Mouse (Mus musculus) stomach, embryonic 16.5 days (tissue): ENCODE data around the gene Spata2l. TPM values are rescaled to one million over a fixed set of nuclear protein-coding genes. Genes with fewer than 3 reads are reported as not detected.
A peak's percentile ranks its signal among the peaks of the same experiment; 100 is the strongest.
"Not testable (repeated sequence)": the region's sequence is repeated elsewhere in the genome, so short reads cannot be mapped to it uniquely, and the experiment has no call there.

Source experiments
- ATAC-seq: fragments of 200-750 bp; cut with Nextera tagmentation; 2 replicates; pipeline ENCODE4 v1.8.0; 2017; ENCODE audit warnings: moderate number of reproducible peaks, moderate TSS enrichment; ENCODE audit not compliant: insufficient read depth, low FRiP score
- H3K27ac ChIP-seq: fragments of 300-500 bp; sonication (generic); 2 replicates; pipeline ENCODE4 v1.5.1; 2014; ENCODE audit warnings: low read length
- H3K27me3 ChIP-seq: fragments of 300-500 bp; sonication (generic); 2 replicates; pipeline ENCODE4 v1.6.1; 2014; ENCODE audit warnings: low read length, control low read depth, mixed read lengths; ENCODE audit not compliant: control insufficient read depth, insufficient read depth
- H3K36me3 ChIP-seq: fragments of 300-500 bp; sonication (generic); 2 replicates; pipeline ENCODE4 v1.6.1; 2014; ENCODE audit warnings: low read length; ENCODE audit not compliant: control insufficient read depth, insufficient read depth
- H3K4me1 ChIP-seq: fragments of 300-500 bp; sonication (generic); 2 replicates; pipeline ENCODE4 v1.6.1; 2014; ENCODE audit warnings: low read length, control low read depth, mixed read lengths; ENCODE audit not compliant: control insufficient read depth, insufficient read depth
- H3K4me2 ChIP-seq: fragments of 300-500 bp; sonication (generic); 2 replicates; pipeline ENCODE4 v1.6.1; 2014; ENCODE audit warnings: low read depth, low read length, mixed read lengths
- H3K4me3 ChIP-seq: fragments of 300-500 bp; sonication (generic); replicated peaks from 2 replicates; pipeline ENCODE4 v1.5.1; 2014; ENCODE audit warnings: mild to moderate bottlenecking, low read length
- H3K9ac ChIP-seq: fragments of 300-500 bp; sonication (generic); 2 replicates; pipeline ENCODE4 v1.6.1; 2014; ENCODE audit warnings: low read length
- H3K9me3 ChIP-seq: fragments of 300-500 bp; sonication (generic); replicated peaks from 2 replicates; pipeline ENCODE4 v1.6.1; 2016; ENCODE audit warnings: low read length, control low read depth; ENCODE audit not compliant: control insufficient read depth
- WGBS: fragments of 180-500 bp; shearing (Covaris S2); extraction: QIAGEN DNeasy Blood & Tissue Kit; methylation state at CpG from one replicate; pipeline ENCODE4 v1.1.7; 2014; 5-methylcytosine and 5-hydroxymethylcytosine counted together
- polyA plus RNA-seq: library from polyadenylated mRNA; unstranded; fragments of >200 nt; fragmentation: Nextera tagmentation; extraction: Ambion mirVana; gene quantifications from 2 replicates; pipeline ENCODE4 v1.2.1, GENCODE M21; 2015

Spata2l gene
- polyA plus RNA-seq, 1 experiment from 2014 or later: 5.1 TPM

DNA sequence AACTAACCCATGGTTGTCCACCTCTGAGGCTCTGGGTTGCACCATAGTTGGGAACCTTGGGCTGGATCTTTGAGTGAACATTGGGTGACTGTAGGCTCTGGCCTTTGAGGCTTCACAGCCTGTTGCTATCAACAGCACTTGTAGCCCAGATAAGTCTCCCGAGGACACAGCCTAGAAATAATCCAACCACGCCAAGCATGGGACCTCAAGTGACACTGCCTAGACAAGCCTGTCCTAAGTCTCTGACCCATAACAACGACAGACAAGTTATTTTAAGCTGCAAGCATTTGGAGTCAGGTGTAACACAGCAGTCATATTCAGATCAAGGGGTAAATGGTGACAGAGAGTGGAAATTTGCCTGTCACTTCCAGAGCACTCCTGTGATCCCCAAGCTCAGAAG is 20.6 kb downstream of the Spata2l start:
- Histone ChIP-seq H3K27ac (no peak overlapping the region), H3K4me1 (peaks cover 10% of the 10 kb centered on the region), H3K9me3 (no peaks in the 10 kb centered on the region), H3K4me2 (no peak overlapping the region), H3K36me3 (no peaks in the 10 kb centered on the region), H3K4me3 (no peak overlapping the region), H3K27me3 (no peaks in the 10 kb centered on the region), H3K9ac (no peak overlapping the region)
- 71% methylated on average over 3 of the region's 3 CpGs for WGBS
- ATAC-seq: no peak

DNA sequence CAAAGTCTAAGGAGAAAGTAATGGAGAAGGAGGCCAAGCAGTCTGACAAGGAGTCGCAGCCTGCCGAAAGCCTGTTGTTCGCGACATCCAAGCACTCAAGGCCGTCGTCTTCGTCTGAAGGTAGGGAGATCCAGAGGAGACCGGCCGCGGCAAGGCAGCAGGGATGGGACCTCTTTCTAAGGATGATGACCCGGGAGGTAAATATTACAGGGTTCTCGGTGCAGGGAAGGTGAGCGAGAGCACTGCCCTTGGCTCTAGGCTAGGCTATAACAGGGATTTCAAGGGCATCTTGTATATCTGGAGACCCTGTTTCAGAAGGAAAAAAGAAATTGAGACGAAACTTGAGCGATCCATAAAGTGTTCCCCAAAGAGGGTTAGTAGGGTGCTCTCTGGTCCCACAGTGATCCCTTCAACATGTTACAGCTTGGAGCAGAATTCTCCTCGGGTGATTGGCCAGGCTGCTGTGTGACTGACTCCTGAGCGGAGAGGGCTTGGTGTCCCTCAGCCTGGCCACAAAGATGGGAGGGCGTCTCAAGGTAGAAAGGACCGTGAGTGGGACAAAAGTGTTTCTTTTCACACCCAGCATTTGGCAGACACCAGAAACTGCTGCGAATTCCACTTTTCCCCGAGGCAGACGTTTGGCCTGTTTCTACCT is 22.8 kb downstream of the Spata2l start:
- no peaks in the 10 kb centered on the region for H3K9me3 ChIP-seq
- no peak for ATAC-seq

DNA sequence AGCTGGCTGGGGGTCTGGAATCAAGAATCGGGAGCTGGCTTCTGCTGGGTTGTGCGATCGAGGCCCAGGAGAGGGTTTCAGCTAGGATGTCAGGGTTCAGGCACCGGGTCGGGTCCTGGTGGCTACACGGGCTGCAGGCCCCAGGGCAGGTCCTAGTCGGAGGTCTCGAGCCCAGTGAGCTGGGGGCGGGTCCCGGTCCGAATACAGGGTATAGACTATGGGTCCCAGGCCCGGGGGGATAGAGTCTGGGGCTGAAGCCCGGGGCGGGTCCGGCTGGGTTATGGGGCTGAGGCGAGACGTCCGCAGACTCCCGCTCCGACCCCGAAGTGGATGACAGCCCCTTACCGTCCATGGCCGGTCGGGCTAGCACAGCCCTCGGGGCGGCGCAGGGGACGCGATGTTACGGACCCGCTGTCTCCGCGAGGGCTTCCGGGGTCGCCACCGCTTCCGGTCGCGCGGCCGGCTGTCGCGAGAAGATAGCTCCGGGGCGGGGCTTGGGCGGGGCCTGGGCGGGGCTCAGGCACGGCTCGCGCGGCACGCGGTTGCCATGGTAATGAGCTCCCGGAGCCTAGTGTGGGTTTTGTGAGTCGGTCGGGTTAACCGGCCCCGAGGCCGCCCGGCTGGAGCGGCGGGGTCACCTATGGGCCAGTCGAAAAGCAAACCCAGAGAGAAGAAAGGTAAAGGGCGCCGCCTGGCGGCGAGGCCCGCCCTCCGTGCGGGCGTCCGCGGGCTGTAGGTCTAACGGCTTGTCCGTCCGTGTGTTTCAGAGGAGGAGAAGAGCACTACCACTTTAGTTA is 23.5 kb downstream of the Spata2l start, which contains the start of the genes Chmp1a and Spata33:
TSS of gene Chmp1a (minus strand) at position 443 of the 797 bp plus-strand sequence.
TSS of gene Spata33 (plus strand) at position 512 of the 797 bp plus-strand sequence.
- under 1% methylated on average over 76 of the region's 76 CpGs for WGBS

More for the DNA sequence above, 22.8 kb downstream of the Spata2l start:
- Histone ChIP-seq H3K4me1 (peaks cover 10% of the 10 kb centered on the region), H3K36me3 (0 out of 2 replicates have a peak, but pooled peaks cover 5% of the 10 kb centered on the region), H3K4me3 (peak overlapping the region; percentile 93), H3K9ac (peak overlapping the region; percentile 97), H3K27me3 (no peaks in the 10 kb centered on the region), H3K27ac (peak overlapping the region; percentile 41), H3K4me2 (peak overlapping the region; percentile 92)
- WGBS: 16% methylated on average over 22 of the region's 22 CpGs

GRCm38 (mm10) chr8:123211876-123212275 is 24.2 kb downstream of the Spata2l start:
- 38% methylated on average over 10 of the region's 10 CpGs for WGBS
- no peaks in the 10 kb centered on the region for H3K9me3 ChIP-seq

More for the DNA sequence above, 23.5 kb downstream of the Spata2l start, which contains the start of the genes Chmp1a and Spata33:
- H3K27me3 ChIP-seq: no peaks in the 10 kb centered on the region
- peak within 1 kb of the TSS; percentile 93 for H3K4me3 ChIP-seq
- H3K4me2 ChIP-seq: peak within 1 kb of the TSS; percentile 92
- peaks cover 10% of the 10 kb centered on the region for H3K4me1 ChIP-seq
- H3K36me3 ChIP-seq: 0 out of 2 replicates have a peak, but pooled peaks cover 5% of the 10 kb centered on the region
- peak; percentile 95 for ATAC-seq
- no peaks in the 10 kb centered on the region for H3K9me3 ChIP-seq
- peak within 1 kb of the TSS; percentile 97 for H3K9ac ChIP-seq
- H3K27ac ChIP-seq: peak within 1 kb of the TSS; percentile 66

GRCm38 (mm10) chr8:123203571-123203970 is 32.5 kb downstream of the Spata2l start:
- no peaks in the 10 kb centered on the region for H3K27me3 ChIP-seq
- no peak overlapping the region for H3K4me3 ChIP-seq
- H3K9me3 ChIP-seq: no peaks in the 10 kb centered on the region
- H3K9ac ChIP-seq: no peak overlapping the region
- no peak for ATAC-seq
- H3K4me1 ChIP-seq: no peaks in the 10 kb centered on the region
- H3K36me3 ChIP-seq: no peaks in the 10 kb centered on the region
- WGBS: 81% methylated on average over 3 of the region's 3 CpGs
- no peak overlapping the region for H3K4me2 ChIP-seq
- no peak overlapping the region for H3K27ac ChIP-seq

More at GRCm38 (mm10) chr8:123211876-123212275, 24.2 kb downstream of the Spata2l start:
- Histone ChIP-seq H3K36me3 (0 out of 2 replicates have a peak, but pooled peaks cover 5% of the 10 kb centered on the region), H3K9ac (peak overlapping the region; percentile 97), H3K4me1 (peaks cover 10% of the 10 kb centered on the region), H3K27ac (peak overlapping the region; percentile 66; the same call in 1 of the 2 replicates), H3K4me2 (peak overlapping the region; percentile 79), H3K27me3 (no peaks in the 10 kb centered on the region), H3K4me3 (peak overlapping the region; percentile 93)
- ATAC-seq: no peak

DNA sequence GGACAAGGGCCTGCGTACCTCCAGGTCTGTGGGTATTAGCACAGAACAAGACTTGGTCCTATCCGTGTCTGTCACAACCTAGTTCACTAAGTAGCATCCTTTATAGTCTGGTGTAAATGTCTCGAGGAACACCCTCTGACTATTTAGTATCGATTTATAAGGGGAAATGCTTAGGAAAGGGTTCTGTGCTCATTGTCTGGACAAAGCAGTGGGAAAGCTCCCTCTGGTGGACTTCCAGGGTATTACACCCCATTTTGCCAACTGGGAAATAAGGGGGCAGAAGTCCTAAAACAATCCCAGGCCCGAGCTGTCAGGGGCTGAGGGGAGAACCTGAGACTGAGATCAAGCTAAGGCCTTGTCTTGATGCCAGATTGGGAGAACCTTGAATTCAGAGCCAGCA is 33.7 kb downstream of the Spata2l start:
- WGBS: 21% methylated on average over 5 of the region's 5 CpGs
- ATAC-seq: no peak

GRCm38 (mm10) chr8:123199864-123200263 is 36.2 kb downstream of the Spata2l start:
- WGBS: 50% methylated on average over 14 of the region's 14 CpGs

More for the DNA sequence above, 33.7 kb downstream of the Spata2l start:
- Histone ChIP-seq H3K4me3 (no peak overlapping the region), H3K36me3 (no peaks in the 10 kb centered on the region), H3K27me3 (no peaks in the 10 kb centered on the region), H3K9ac (0 out of 2 replicates have a peak overlapping the region, but pooled peaks have one; percentile 10), H3K4me1 (no peaks in the 10 kb centered on the region), H3K9me3 (no peaks in the 10 kb centered on the region), H3K27ac (no peak overlapping the region), H3K4me2 (no peak overlapping the region)

DNA sequence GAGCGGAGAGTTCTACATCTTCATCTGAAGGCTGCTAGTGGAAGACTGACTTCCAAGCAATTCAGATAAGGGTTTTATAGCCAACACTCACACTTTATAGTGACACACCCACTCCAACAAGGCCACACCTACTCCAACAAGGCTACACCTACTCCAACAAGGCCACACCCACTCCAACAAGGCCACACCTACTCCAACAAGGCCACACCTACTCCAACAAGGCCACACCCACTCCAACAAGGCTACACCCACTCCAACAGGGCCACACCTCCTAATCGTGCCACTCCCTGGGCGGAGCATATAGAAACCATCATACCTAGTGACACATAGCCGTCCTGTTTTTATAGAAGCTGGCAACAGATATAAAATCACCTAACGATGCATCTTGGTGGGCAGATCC is 39.0 kb downstream of the Spata2l start:
- H3K27ac ChIP-seq: not testable (repeated sequence)
- WGBS: 69% methylated on average over 5 of the region's 5 CpGs

More at GRCm38 (mm10) chr8:123199864-123200263, 36.2 kb downstream of the Spata2l start:
- Histone ChIP-seq H3K4me3 (no peak overlapping the region), H3K9ac (no peak overlapping the region), H3K27ac (no peak overlapping the region), H3K27me3 (no peaks in the 10 kb centered on the region), H3K4me1 (no peaks in the 10 kb centered on the region), H3K9me3 (no peaks in the 10 kb centered on the region), H3K36me3 (no peaks in the 10 kb centered on the region), H3K4me2 (no peak overlapping the region)
- ATAC-seq: no peak

GRCm38 (mm10) chr8:123193771-123194170 is 42.3 kb downstream of the Spata2l start:
- H3K9me3 ChIP-seq: no peaks in the 10 kb centered on the region
- H3K27me3 ChIP-seq: no peaks in the 10 kb centered on the region
- H3K4me2 ChIP-seq: no peak overlapping the region
- H3K9ac ChIP-seq: no peak overlapping the region
- no peak for ATAC-seq
- H3K27ac ChIP-seq: no peak overlapping the region
- H3K4me1 ChIP-seq: no peaks in the 10 kb centered on the region
- no peak overlapping the region for H3K4me3 ChIP-seq
- H3K36me3 ChIP-seq: no peaks in the 10 kb centered on the region
- WGBS: 86% methylated on average over 9 of the region's 9 CpGs

More for the DNA sequence above, 39.0 kb downstream of the Spata2l start:
- H3K9ac ChIP-seq, H3K36me3 ChIP-seq, H3K9me3 ChIP-seq, H3K4me1 ChIP-seq, H3K4me3 ChIP-seq, H3K4me2 ChIP-seq, ATAC-seq, H3K27me3 ChIP-seq: not testable (repeated sequence)
